Mouse (Mus musculus): ENCODE measurements around the gene Adcy6. TPM values are rescaled to one million over a fixed set of nuclear protein-coding genes. Genes with fewer than 3 reads are reported as not detected.
A peak's percentile ranks its signal among the peaks of the same experiment; 100 is the strongest.

Gene Adcy6
- polyA plus RNA-seq, 1 experiment = 65.2 TPM

DNA sequence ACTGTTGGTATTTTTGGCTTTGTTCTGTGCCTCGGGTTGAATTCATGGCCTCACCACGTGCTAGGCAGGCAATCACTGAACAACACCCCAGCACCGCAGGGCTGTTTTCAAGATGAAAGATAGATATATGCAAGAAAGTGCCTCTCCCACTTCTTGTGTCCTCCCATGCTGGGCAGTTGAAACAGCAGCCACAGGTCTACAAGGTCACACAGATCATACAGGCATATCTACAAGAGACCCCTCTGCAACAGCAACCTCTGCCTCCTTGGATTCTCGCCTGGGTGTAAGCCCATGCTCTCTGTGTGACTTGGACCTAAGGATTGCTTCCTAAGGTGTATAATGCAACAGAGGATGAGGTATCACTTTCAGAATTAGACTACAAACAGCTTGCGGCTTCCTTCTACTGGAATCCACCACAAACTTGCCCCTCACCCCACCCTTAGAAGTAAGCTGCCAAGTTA is 13.5 kb upstream of the Adcy6 start:
- no peak overlapping the region for H3K27ac ChIP-seq (ENCODE audit: control insufficient read depth, insufficient read depth, low read depth, low read length, poor library complexity)
- 45% methylated on average over 5 of the region's 5 CpGs for WGBS
- TF ChIP-seq CTCF (IDR thresholded peaks at IDR 0.05; ENCODE audit: control insufficient read depth, insufficient read depth, low read length) = no peak
- TF ChIP-seq POLR2A (IDR thresholded peaks at IDR 0.05; ENCODE audit: borderline replicate concordance, control insufficient read depth, low read depth, low read length) = no peak
- no peak overlapping the region for H3K4me3 ChIP-seq (replicated peaks; ENCODE audit: control insufficient read depth, low read depth, low read length)
- H3K4me1 ChIP-seq (ENCODE audit: control insufficient read depth, insufficient read depth, low read length) = no peaks in the 10 kb centered on the region

DNA sequence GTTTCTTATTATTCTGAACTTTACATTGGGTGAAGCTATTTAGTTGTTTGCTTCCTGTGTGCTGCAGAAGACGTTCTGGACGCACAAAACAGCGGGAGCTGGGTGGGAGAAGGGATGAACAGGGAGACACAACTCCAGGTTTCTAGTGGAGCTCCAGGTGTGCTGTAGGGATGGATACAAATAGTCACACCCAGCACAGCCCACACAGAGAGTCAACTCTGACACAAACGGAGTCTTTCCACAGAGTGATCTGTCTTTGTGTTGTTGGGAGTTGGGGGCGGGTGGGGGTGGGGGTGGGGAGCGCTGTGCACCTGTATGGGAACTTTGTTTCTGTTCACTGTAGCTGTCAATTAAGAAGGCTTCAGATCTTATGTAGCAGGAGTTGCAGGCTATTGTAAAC is 12.8 kb upstream of the Adcy6 start:
- H3K27ac ChIP-seq (ENCODE audit: control insufficient read depth, insufficient read depth, low read depth, low read length, poor library complexity) = no peak overlapping the region
- H3K4me3 ChIP-seq (replicated peaks; ENCODE audit: control insufficient read depth, low read depth, low read length) = no peak overlapping the region
- no peaks in the 10 kb centered on the region for H3K4me1 ChIP-seq (ENCODE audit: control insufficient read depth, insufficient read depth, low read length)
- 39% methylated on average over 6 of the region's 6 CpGs for WGBS
- no peak for TF ChIP-seq CTCF (IDR thresholded peaks at IDR 0.05; ENCODE audit: control insufficient read depth, insufficient read depth, low read length)
- no peak for TF ChIP-seq POLR2A (IDR thresholded peaks at IDR 0.05; ENCODE audit: borderline replicate concordance, control insufficient read depth, low read depth, low read length)

DNA sequence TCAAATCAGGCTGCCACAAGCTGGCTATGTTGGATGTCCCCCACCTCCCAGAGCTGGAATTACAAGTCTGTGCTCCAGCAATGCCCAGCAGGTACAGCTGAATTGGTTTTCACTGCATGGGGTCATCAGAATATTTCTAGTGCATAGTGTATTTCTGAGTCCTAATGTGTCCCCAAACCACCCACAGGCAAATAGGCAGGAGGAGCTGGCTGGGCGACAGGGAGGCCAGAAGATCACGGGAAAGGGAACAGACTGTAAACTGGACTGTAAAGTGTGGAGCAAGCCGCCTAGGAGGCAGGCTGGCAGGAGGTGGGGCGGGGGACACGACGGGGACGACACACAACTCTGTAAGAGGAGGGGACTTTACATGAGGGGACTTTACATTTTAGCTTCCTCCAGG is 12.3 kb upstream of the Adcy6 start:
- Histone ChIP-seq H3K4me3 (replicated peaks; ENCODE audit: control insufficient read depth, low read depth, low read length) (no peak overlapping the region), H3K4me1 (ENCODE audit: control insufficient read depth, insufficient read depth, low read length) (no peaks in the 10 kb centered on the region), H3K27ac (ENCODE audit: control insufficient read depth, insufficient read depth, low read depth, low read length, poor library complexity) (no peak overlapping the region)
- TF ChIP-seq POLR2A (IDR thresholded peaks at IDR 0.05; ENCODE audit: borderline replicate concordance, control insufficient read depth, low read depth, low read length) (no peak), CTCF (IDR thresholded peaks at IDR 0.05; ENCODE audit: control insufficient read depth, insufficient read depth, low read length) (no peak)
- WGBS = 18% methylated on average over 7 of the region's 7 CpGs

GRCm38 (mm10) chr15:98617176-98617537 is 7.3 kb upstream of the Adcy6 start:
- Histone ChIP-seq H3K4me1 (ENCODE audit: control insufficient read depth, insufficient read depth, low read length) (no peaks in the 10 kb centered on the region), H3K4me3 (replicated peaks; ENCODE audit: control insufficient read depth, low read depth, low read length) (no peak overlapping the region), H3K27ac (ENCODE audit: control insufficient read depth, insufficient read depth, low read depth, low read length, poor library complexity) (no peak overlapping the region)
- TF ChIP-seq CTCF (IDR thresholded peaks at IDR 0.05; ENCODE audit: control insufficient read depth, insufficient read depth, low read length) (peak; percentile 66), POLR2A (IDR thresholded peaks at IDR 0.05; ENCODE audit: borderline replicate concordance, control insufficient read depth, low read depth, low read length) (no peak)
- WGBS = under 1% methylated on average over 12 of the region's 12 CpGs

- H3K4me1 ChIP-seq (ENCODE audit: control insufficient read depth, insufficient read depth, low read length) = no peaks in the 10 kb centered on the region
- no peak overlapping the region for H3K4me3 ChIP-seq (replicated peaks; ENCODE audit: control insufficient read depth, low read depth, low read length)
- 59% methylated on average over 20 of the region's 20 CpGs for WGBS
- no peak for TF ChIP-seq POLR2A (IDR thresholded peaks at IDR 0.05; ENCODE audit: borderline replicate concordance, control insufficient read depth, low read depth, low read length)
- no peak for TF ChIP-seq CTCF (IDR thresholded peaks at IDR 0.05; ENCODE audit: control insufficient read depth, insufficient read depth, low read length)
- no peak overlapping the region for H3K27ac ChIP-seq (ENCODE audit: control insufficient read depth, insufficient read depth, low read depth, low read length, poor library complexity)
Observed at GRCm38 (mm10) chr15:98616362-98617175, 6.7 kb upstream of the Adcy6 start.

GRCm38 (mm10) chr15:98615751-98616150 is 5.9 kb upstream of the Adcy6 start:
- no peak overlapping the region for H3K4me3 ChIP-seq (replicated peaks; ENCODE audit: control insufficient read depth, low read depth, low read length)
- 73% methylated on average over 6 of the region's 6 CpGs for WGBS
- no peak for TF ChIP-seq POLR2A (IDR thresholded peaks at IDR 0.05; ENCODE audit: borderline replicate concordance, control insufficient read depth, low read depth, low read length)
- TF ChIP-seq CTCF (IDR thresholded peaks at IDR 0.05; ENCODE audit: control insufficient read depth, insufficient read depth, low read length) = no peak
- no peak overlapping the region for H3K27ac ChIP-seq (ENCODE audit: control insufficient read depth, insufficient read depth, low read depth, low read length, poor library complexity)
- no peaks in the 10 kb centered on the region for H3K4me1 ChIP-seq (ENCODE audit: control insufficient read depth, insufficient read depth, low read length)

- TF ChIP-seq CTCF (IDR thresholded peaks at IDR 0.05; ENCODE audit: control insufficient read depth, insufficient read depth, low read length) = no peak
- no peak for TF ChIP-seq POLR2A (IDR thresholded peaks at IDR 0.05; ENCODE audit: borderline replicate concordance, control insufficient read depth, low read depth, low read length)
- Histone ChIP-seq H3K27ac (ENCODE audit: control insufficient read depth, insufficient read depth, low read depth, low read length, poor library complexity) (no peak overlapping the region), H3K4me3 (replicated peaks; ENCODE audit: control insufficient read depth, low read depth, low read length) (no peak overlapping the region), H3K4me1 (ENCODE audit: control insufficient read depth, insufficient read depth, low read length) (no peaks in the 10 kb centered on the region)
- WGBS = 83% methylated on average over 6 of the region's 6 CpGs
Observed at GRCm38 (mm10) chr15:98614971-98615370, 5.1 kb upstream of the Adcy6 start.

- no peaks in the 10 kb centered on the region for H3K4me1 ChIP-seq (ENCODE audit: control insufficient read depth, insufficient read depth, low read length)
- TF ChIP-seq POLR2A (IDR thresholded peaks at IDR 0.05; ENCODE audit: borderline replicate concordance, control insufficient read depth, low read depth, low read length) (no peak), CTCF (IDR thresholded peaks at IDR 0.05; ENCODE audit: control insufficient read depth, insufficient read depth, low read length) (no peak)
- no peak overlapping the region for H3K27ac ChIP-seq (ENCODE audit: control insufficient read depth, insufficient read depth, low read depth, low read length, poor library complexity)
- H3K4me3 ChIP-seq (replicated peaks; ENCODE audit: control insufficient read depth, low read depth, low read length) = no peak overlapping the region
- 62% methylated on average over 9 of the region's 9 CpGs for WGBS
Observed at GRCm38 (mm10) chr15:98614551-98614950, 4.7 kb upstream of the Adcy6 start.
